Mouse (Mus musculus) urinary bladder, postnatal 10 days (tissue): Measurements from ENCODE around the gene Camta1.

Experiments used
- DNase-seq: peaks from one replicate; pipeline ENCODE4 v3.0.0; 2022; ENCODE audit warnings: low spot score

The Camta1 gene

GRCm38 (mm10) chr4:151263786-151264414 is 597.8 kb downstream of the Camta1 start:
- DNase-seq: no peak

- DNase-seq: no peak
These were observed 598.6 kb downstream of the Camta1 start for GRCm38 (mm10) chr4:151263052-151263451.

- no peak for DNase-seq
These were observed 605.1 kb downstream of the Camta1 start for GRCm38 (mm10) chr4:151256622-151257021.

GRCm38 (mm10) chr4:151250824-151251223 is 610.9 kb downstream of the Camta1 start:
- DNase-seq: no peak

- no peak for DNase-seq
These were observed 616.4 kb downstream of the Camta1 start for GRCm38 (mm10) chr4:151245068-151245797.

- DNase-seq: no peak
These were observed 618.2 kb downstream of the Camta1 start for GRCm38 (mm10) chr4:151243445-151243844.

- no peak for DNase-seq
These were observed 618.9 kb downstream of the Camta1 start for GRCm38 (mm10) chr4:151242751-151243150.

- no peak for DNase-seq
These were observed 621.2 kb downstream of the Camta1 start for GRCm38 (mm10) chr4:151240465-151240864.

- DNase-seq: no peak
These were observed 622.5 kb downstream of the Camta1 start for GRCm38 (mm10) chr4:151238970-151239684.

- DNase-seq: no peak
These were observed 624.2 kb downstream of the Camta1 start for GRCm38 (mm10) chr4:151237501-151237900.

GRCm38 (mm10) chr4:151234981-151235380 is 626.7 kb downstream of the Camta1 start:
- no peak for DNase-seq

GRCm38 (mm10) chr4:151232028-151232427 is 629.6 kb downstream of the Camta1 start:
- no peak for DNase-seq

GRCm38 (mm10) chr4:151229073-151229472 is 632.6 kb downstream of the Camta1 start:
- no peak for DNase-seq

GRCm38 (mm10) chr4:151226496-151226895 is 635.2 kb downstream of the Camta1 start:
- DNase-seq: no peak

- no peak for DNase-seq
These were observed 637.7 kb downstream of the Camta1 start for GRCm38 (mm10) chr4:151224017-151224416.

GRCm38 (mm10) chr4:151223263-151223996 is 638.2 kb downstream of the Camta1 start:
- DNase-seq: no peak

- DNase-seq: no peak
These were observed 639.0 kb downstream of the Camta1 start for GRCm38 (mm10) chr4:151222635-151223034.

GRCm38 (mm10) chr4:151216553-151217292 is 645.0 kb downstream of the Camta1 start:
- no peak for DNase-seq

GRCm38 (mm10) chr4:151215866-151216265 is 645.8 kb downstream of the Camta1 start:
- DNase-seq: no peak

- no peak for DNase-seq
These were observed 646.5 kb downstream of the Camta1 start for GRCm38 (mm10) chr4:151215179-151215578.

- no peak for DNase-seq
These were observed 648.2 kb downstream of the Camta1 start for GRCm38 (mm10) chr4:151213475-151213874.

- DNase-seq: no peak
These were observed 649.7 kb downstream of the Camta1 start for GRCm38 (mm10) chr4:151211992-151212391.
